Mouse (Mus musculus): Measurements from ENCODE around the gene Kri1. TPM values are rescaled to one million over a fixed set of nuclear protein-coding genes. Genes with fewer than 3 reads are reported as not detected.
A peak's percentile ranks its signal among the peaks of the same experiment; 100 is the strongest.
"Not testable (repeated sequence)": the region's sequence is repeated elsewhere in the genome, so short reads cannot be mapped to it uniquely, and the experiment has no call there.

Kri1 gene
- polyA plus RNA-seq, 1 experiment = not detected

GRCm38 (mm10) chr9:21329041-21329440 is 41.3 kb upstream of the Kri1 start:
- TF ChIP-seq POLR2A (IDR thresholded peaks at IDR 0.05; ENCODE audit: insufficient read depth, low read depth, low read length) = no peak
- TF ChIP-seq CTCF (IDR thresholded peaks at IDR 0.05; ENCODE audit: insufficient read depth, low read depth, low read length) = no peak
- Histone ChIP-seq H3K4me3 (ENCODE audit: insufficient read depth, low read depth, low read length) (no peak overlapping the region), H3K27ac (ENCODE audit: insufficient read depth, low read depth, low read length) (no peak overlapping the region), H3K4me1 (ENCODE audit: control insufficient read depth, insufficient read depth, low read length) (peaks cover 15% of the 10 kb centered on the region)
- WGBS = 55% methylated on average over 3 of the region's 5 CpGs

- WGBS = 63% methylated on average over 3 of the region's 3 CpGs
- Histone ChIP-seq H3K27ac (ENCODE audit: insufficient read depth, low read depth, low read length) (no peak overlapping the region), H3K4me3 (ENCODE audit: insufficient read depth, low read depth, low read length) (no peak overlapping the region), H3K4me1 (ENCODE audit: control insufficient read depth, insufficient read depth, low read length) (peaks cover 15% of the 10 kb centered on the region)
- TF ChIP-seq CTCF (IDR thresholded peaks at IDR 0.05; ENCODE audit: insufficient read depth, low read depth, low read length) (no peak), POLR2A (IDR thresholded peaks at IDR 0.05; ENCODE audit: insufficient read depth, low read depth, low read length) (no peak)
Observed at GRCm38 (mm10) chr9:21328041-21328440, 40.3 kb upstream of the Kri1 start.

- no peak overlapping the region for H3K27ac ChIP-seq (ENCODE audit: insufficient read depth, low read depth, low read length)
- TF ChIP-seq CTCF (IDR thresholded peaks at IDR 0.05; ENCODE audit: insufficient read depth, low read depth, low read length) (no peak), POLR2A (IDR thresholded peaks at IDR 0.05; ENCODE audit: insufficient read depth, low read depth, low read length) (no peak)
- 66% methylated on average over 3 of the region's 3 CpGs for WGBS
- H3K4me1 ChIP-seq (ENCODE audit: control insufficient read depth, insufficient read depth, low read length) = peaks cover 11% of the 10 kb centered on the region
- H3K4me3 ChIP-seq (ENCODE audit: insufficient read depth, low read depth, low read length) = no peak overlapping the region
Observed at GRCm38 (mm10) chr9:21327569-21327968, 39.8 kb upstream of the Kri1 start.

- TF ChIP-seq POLR2A (IDR thresholded peaks at IDR 0.05; ENCODE audit: insufficient read depth, low read depth, low read length) (no peak), CTCF (IDR thresholded peaks at IDR 0.05; ENCODE audit: insufficient read depth, low read depth, low read length) (no peak)
- 95% methylated on average over 11 of the region's 11 CpGs for WGBS
- Histone ChIP-seq H3K4me1 (ENCODE audit: control insufficient read depth, insufficient read depth, low read length) (peaks cover 16% of the 10 kb centered on the region), H3K4me3 (ENCODE audit: insufficient read depth, low read depth, low read length) (no peak overlapping the region), H3K27ac (ENCODE audit: insufficient read depth, low read depth, low read length) (no peak overlapping the region)
Observed at GRCm38 (mm10) chr9:21324269-21324668, 36.5 kb upstream of the Kri1 start.

DNA sequence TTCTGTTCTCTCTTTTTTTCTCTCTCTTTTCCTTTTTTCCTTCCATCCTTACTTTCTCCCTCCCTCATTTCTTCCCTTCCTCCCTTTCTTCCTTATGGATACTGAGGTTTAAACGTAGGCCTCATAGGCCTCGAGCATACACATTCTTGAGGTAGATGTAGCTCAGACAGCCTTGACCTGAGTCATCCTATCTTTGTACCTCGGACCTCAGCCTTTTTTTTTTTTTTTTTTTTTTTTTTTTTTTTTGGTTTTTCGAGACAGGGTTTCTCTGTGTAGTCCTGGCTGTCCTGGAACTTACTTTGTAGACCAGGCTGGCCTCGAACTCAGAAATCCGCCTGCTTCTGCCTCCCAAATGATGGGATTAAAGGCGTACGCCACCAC is 35.1 kb upstream of the Kri1 start:
- H3K4me1 ChIP-seq (ENCODE audit: control insufficient read depth, insufficient read depth, low read length) = peaks cover 13% of the 10 kb centered on the region
- H3K27ac ChIP-seq (ENCODE audit: insufficient read depth, low read depth, low read length); H3K4me3 ChIP-seq (ENCODE audit: insufficient read depth, low read depth, low read length): not testable (repeated sequence)
- 87% methylated on average over 8 of the region's 8 CpGs for WGBS

GRCm38 (mm10) chr9:21322211-21322916 is 34.6 kb upstream of the Kri1 start:
- Histone ChIP-seq H3K4me3 (ENCODE audit: insufficient read depth, low read depth, low read length) (peak overlapping the region; percentile 15; the same call in 1 of the 2 replicates), H3K27ac (ENCODE audit: insufficient read depth, low read depth, low read length) (no peak overlapping the region), H3K4me1 (ENCODE audit: control insufficient read depth, insufficient read depth, low read length) (peaks cover 13% of the 10 kb centered on the region)
- TF ChIP-seq CTCF (IDR thresholded peaks at IDR 0.05; ENCODE audit: insufficient read depth, low read depth, low read length) (no peak), POLR2A (IDR thresholded peaks at IDR 0.05; ENCODE audit: insufficient read depth, low read depth, low read length) (no peak)
- 43% methylated on average over 19 of the region's 19 CpGs for WGBS

DNA sequence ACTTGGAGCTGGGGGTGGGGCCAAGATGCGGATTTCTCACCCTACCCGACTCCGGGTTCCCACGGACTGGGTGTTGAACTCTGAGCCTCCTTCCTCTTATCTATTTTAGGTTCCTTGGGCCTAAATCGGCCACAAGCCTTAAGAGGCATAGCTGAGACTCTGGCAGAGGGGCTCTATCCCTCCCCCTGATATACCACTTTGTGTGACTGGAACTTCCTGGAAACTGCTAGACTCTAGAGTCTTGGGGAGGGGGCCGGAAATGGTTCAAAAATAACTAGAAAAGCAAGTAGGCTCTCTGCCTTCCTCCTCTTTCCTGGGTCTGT is 33.7 kb upstream of the Kri1 start:
- 10% methylated on average over 6 of the region's 6 CpGs for WGBS
- H3K27ac ChIP-seq (ENCODE audit: insufficient read depth, low read depth, low read length) = no peak overlapping the region; the same call in 1 of the 2 replicates

DNA sequence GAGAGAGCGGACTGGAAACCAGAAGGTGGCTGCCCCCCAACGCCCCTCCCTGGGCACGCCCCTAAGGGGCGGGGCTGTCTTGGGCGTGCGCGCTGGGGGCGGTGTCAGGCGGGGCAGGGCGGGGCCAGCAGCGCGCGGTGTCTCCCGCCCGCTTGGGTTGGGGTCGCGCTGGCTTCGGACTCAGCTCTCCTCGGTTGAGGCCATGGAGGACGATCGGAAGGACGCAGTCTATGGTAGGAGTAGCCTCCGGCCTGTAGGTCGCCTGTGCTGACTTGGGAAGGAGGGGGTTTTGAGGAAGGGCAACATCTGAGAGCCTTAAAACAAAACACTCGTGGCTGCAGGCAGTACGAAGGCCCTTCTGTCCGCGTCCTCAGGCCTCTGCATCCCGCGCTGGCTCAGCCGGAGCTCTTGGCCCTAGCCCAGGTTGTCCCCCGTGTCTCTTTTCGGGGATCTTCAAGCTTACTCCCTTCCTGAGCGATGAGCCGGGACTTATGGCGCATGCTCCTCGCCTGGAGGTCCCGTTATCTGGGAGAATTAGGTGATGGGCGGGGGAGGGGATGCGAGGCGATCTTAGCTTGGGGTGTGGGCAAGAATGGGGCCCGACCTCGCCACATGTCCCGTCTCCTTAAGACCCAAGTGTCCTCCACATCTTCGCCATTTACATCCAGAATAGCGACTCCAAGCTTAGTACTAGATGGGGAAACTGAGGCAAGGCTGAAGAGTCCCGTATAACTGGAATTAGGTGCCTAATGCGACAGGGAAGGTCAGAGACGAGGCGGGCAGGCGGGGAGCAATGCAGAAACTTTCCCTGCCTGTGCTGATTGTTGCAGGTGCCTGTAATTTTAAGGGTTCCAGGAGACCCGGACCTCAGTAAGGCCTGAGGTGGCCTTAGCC is 33.1 kb upstream of the Kri1 start, which contains the start of gene Slc44a2:
Slc44a2 (plus strand) TSS at position 80 of the 894 bp plus-strand sequence.
- H3K4me3 ChIP-seq (ENCODE audit: insufficient read depth, low read depth, low read length) = peak within 1 kb of the TSS; percentile 76
- under 1% methylated on average over 52 of the region's 52 CpGs for WGBS
- H3K4me1 ChIP-seq (ENCODE audit: control insufficient read depth, insufficient read depth, low read length) = peaks cover 10% of the 10 kb centered on the region
- TF ChIP-seq CTCF (IDR thresholded peaks at IDR 0.05; ENCODE audit: insufficient read depth, low read depth, low read length) = no peak
- peak; percentile 51 for TF ChIP-seq POLR2A (IDR thresholded peaks at IDR 0.05; ENCODE audit: insufficient read depth, low read depth, low read length)
- peak within 1 kb of the TSS; percentile 69 for H3K27ac ChIP-seq (ENCODE audit: insufficient read depth, low read depth, low read length)

More for the DNA sequence above, 33.7 kb upstream of the Kri1 start:
- H3K4me1 ChIP-seq (ENCODE audit: control insufficient read depth, insufficient read depth, low read length) = peaks cover 10% of the 10 kb centered on the region
- H3K4me3 ChIP-seq (ENCODE audit: insufficient read depth, low read depth, low read length) = peak overlapping the region; percentile 76
- no peak for TF ChIP-seq CTCF (IDR thresholded peaks at IDR 0.05; ENCODE audit: insufficient read depth, low read depth, low read length)
- no peak for TF ChIP-seq POLR2A (IDR thresholded peaks at IDR 0.05; ENCODE audit: insufficient read depth, low read depth, low read length)

- TF ChIP-seq CTCF (IDR thresholded peaks at IDR 0.05; ENCODE audit: insufficient read depth, low read depth, low read length) (no peak), POLR2A (IDR thresholded peaks at IDR 0.05; ENCODE audit: insufficient read depth, low read depth, low read length) (no peak)
- H3K27ac ChIP-seq (ENCODE audit: insufficient read depth, low read depth, low read length) = no peak overlapping the region
- H3K4me3 ChIP-seq (ENCODE audit: insufficient read depth, low read depth, low read length) = peak overlapping the region; percentile 76
- H3K4me1 ChIP-seq (ENCODE audit: control insufficient read depth, insufficient read depth, low read length) = peaks cover 10% of the 10 kb centered on the region
- WGBS = 13% methylated on average over 4 of the region's 4 CpGs
Observed at GRCm38 (mm10) chr9:21320280-21320618, 32.5 kb upstream of the Kri1 start.

Measured in olfactory bulb, adult 2 months (tissue).